Comparison of ENCODE assay signal across 8 mouse cellular contexts in the genomic region with DNA sequence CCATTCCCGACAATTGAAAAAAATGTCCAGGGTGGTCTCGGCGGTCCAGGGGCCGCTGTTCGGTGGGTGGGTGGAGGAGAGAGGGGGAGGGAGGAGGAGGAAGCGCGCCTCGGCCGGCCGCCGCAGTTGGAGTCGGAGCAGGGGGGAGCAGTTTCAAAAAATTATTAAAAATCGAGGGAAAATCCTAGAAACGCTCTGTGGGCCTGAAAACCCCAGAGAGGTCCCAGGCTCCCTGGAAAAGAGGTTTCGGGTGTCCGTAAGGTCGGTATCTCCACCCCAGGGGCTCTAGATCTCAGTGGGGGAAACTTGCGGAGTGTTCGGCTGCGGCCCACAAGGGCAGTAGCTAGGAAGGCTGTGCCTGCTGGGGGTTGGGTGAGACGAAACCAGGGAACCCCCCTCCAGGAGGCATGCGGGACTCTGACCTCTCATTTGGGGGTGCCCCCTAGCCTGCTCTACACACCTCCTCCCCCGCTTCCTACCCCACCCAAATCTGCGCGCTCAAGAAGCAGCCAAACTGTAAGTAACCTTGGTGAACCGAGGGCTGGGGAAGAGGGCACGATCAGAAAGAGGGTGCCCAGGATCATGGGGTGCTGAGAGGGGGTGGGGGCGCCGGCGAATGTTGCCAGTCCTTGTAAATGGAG. TPM values are rescaled to one million over a fixed set of nuclear protein-coding genes. Genes with fewer than 3 reads are reported as not detected.
DNase-seq lines count a peak whose midpoint lies in the region; ATAC-seq and TF ChIP-seq lines count a peak whose summit lies in the region.

No protein-coding gene starts in this region.

- under 1% methylated on average over 30 of the region's 30 CpGs for WGBS in heart, adult 2 months
- WGBS in kidney, embryonic 14.5 days, result under 1% methylated on average over 30 of the region's 30 CpGs

- ATAC-seq in megakaryocyte, adult 5-6 weeks (ENCODE audit: poor library complexity, severe bottlenecking), result no peak
- ATAC-seq in kidney, embryonic 14.5 days (ENCODE audit: low FRiP score, low TSS enrichment), result no peak
- 0 out of 2 replicates have a peak, but pooled peaks have one; percentile 1 for ATAC-seq in megakaryocyte-erythroid progenitor cell, adult 5-6 weeks (replicated peaks; ENCODE audit: low FRiP score, low TSS enrichment, poor library complexity, severe bottlenecking)

- intact Hi-C loops in heart, adult 2 months (cut with DNase I), result loop anchor here (2.0 kb wide), 1 partner anchor 297 kb away; a partner anchor contains a TSS

- H3K9ac ChIP-seq in heart, adult 2 months (ENCODE audit: low read depth, low read length), result peak overlapping the region; percentile 88
- peak overlapping the region; percentile 86 for H3K9ac ChIP-seq in kidney, embryonic 14.5 days (ENCODE audit: low read depth, low read length)

- DNase-seq in adrenal gland, adult (ENCODE audit: inconsistent age in 2 of 2, low spot score in 1 of 2), result peak; percentile 73 to 91
- peak; percentile 63 to 72 for DNase-seq in heart, adult 2 months
- DNase-seq in thymus, postnatal 0 days (ENCODE audit: low spot score), result peak; percentile 43
- no peak for DNase-seq in urinary bladder, postnatal 14 days (ENCODE audit: low spot score)

- H3K79me2 ChIP-seq in heart, adult 2 months (replicated peaks; ENCODE audit: control insufficient read depth, insufficient read depth, low read length), result no peaks in the 10 kb centered on the region

- H3K27ac ChIP-seq in heart, adult 2 months, result peak overlapping the region; percentile 95
- peak overlapping the region; percentile 71; the same call in 1 of the 2 replicates for H3K27ac ChIP-seq in kidney, embryonic 14.5 days (ENCODE audit: low read depth, low read length)

- H3K27me3 ChIP-seq in megakaryocyte, embryonic 14.5 days (replicated peaks), result peaks cover 3% of the 10 kb centered on the region
- H3K27me3 ChIP-seq in heart, adult 2 months (ENCODE audit: control insufficient read depth, insufficient read depth, low read length), result no peaks in the 10 kb centered on the region
- H3K27me3 ChIP-seq in kidney, embryonic 14.5 days (ENCODE audit: control insufficient read depth, insufficient read depth, low read length), result no peaks in the 10 kb centered on the region

- peak overlapping the region; percentile 94 for H3K4me3 ChIP-seq in megakaryocyte, embryonic 14.5 days (replicated peaks)
- H3K4me3 ChIP-seq in heart, adult 2 months, result peak overlapping the region; percentile 89
- peak overlapping the region; percentile 76 for H3K4me3 ChIP-seq in kidney, embryonic 14.5 days (ENCODE audit: low read length)

- no peak for TF ChIP-seq EP300 in heart, adult 2 months (IDR thresholded peaks at IDR 0.05; ENCODE audit: insufficient read depth, low read depth, low read length)

- no peaks in the 10 kb centered on the region for H3K9me3 ChIP-seq in megakaryocyte, embryonic 14.5 days
- no peaks in the 10 kb centered on the region for H3K9me3 ChIP-seq in kidney, embryonic 14.5 days (ENCODE audit: control insufficient read depth, low read length)

- 0 out of 2 replicates have a peak, but pooled peaks have one; percentile 1 for TF ChIP-seq CTCF in heart, adult 2 months (IDR thresholded peaks at IDR 0.05)

- H3K4me1 ChIP-seq in megakaryocyte, embryonic 14.5 days, result peaks cover 86% of the 10 kb centered on the region
- no peaks in the 10 kb centered on the region for H3K4me1 ChIP-seq in heart, adult 2 months (ENCODE audit: control insufficient read depth, insufficient read depth, low read length)
- H3K4me1 ChIP-seq in kidney, embryonic 14.5 days (ENCODE audit: control insufficient read depth, insufficient read depth, low read length), result peaks cover 27% of the 10 kb centered on the region

- TF ChIP-seq POLR2A in heart, adult 2 months (IDR thresholded peaks at IDR 0.05; ENCODE audit: insufficient read depth, low read depth, low read length), result no peak

- H3K4me2 ChIP-seq in kidney, embryonic 14.5 days (replicated peaks; ENCODE audit: low read depth, low read length), result peak overlapping the region; percentile 79

- peaks cover 41% of the 10 kb centered on the region for H3K36me3 ChIP-seq in megakaryocyte, embryonic 14.5 days (replicated peaks; ENCODE audit: low read length)
- H3K36me3 ChIP-seq in heart, adult 2 months (ENCODE audit: control insufficient read depth, insufficient read depth, low read length), result no peaks in the 10 kb centered on the region
- H3K36me3 ChIP-seq in kidney, embryonic 14.5 days (ENCODE audit: control insufficient read depth, insufficient read depth, low read length), result peaks cover 27% of the 10 kb centered on the region

RNA-seq across cellular contexts. Expression of a gene that starts 2.6 kb away (rescaled TPM):
- 143 and 319 TPM in 2 replicates for polyA plus RNA-seq in megakaryocyte, embryonic 14.5 days (2012; ENCODE audit: insufficient read depth, low replicate concordance)
- 7.9 and 19.1 TPM in 2 replicates for total RNA-seq in megakaryocyte, adult 5-6 weeks (2015)
- total RNA-seq in megakaryocyte, adult 5-6 weeks (2017), result 3.6 and 5.4 TPM in 2 replicates
- 100 to 1,000 TPM; 132 to 139 TPM for total RNA-seq in heart, adult 2 months (2021)
- 46.2 and 53.4 TPM in 2 replicates for polyA plus RNA-seq in heart, adult 2 months (2012; rRNA removed)
- polyA plus RNA-seq in kidney, embryonic 14.5 days (2014; fragmentation: Nextera tagmentation; extraction: Ambion mirVana), result 793 and 904 TPM in 2 replicates
- total RNA-seq in megakaryocyte-erythroid progenitor cell, adult 5-6 weeks (2014; fragmentation: Nextera tagmentation), result 73.8 and 98.1 TPM in 2 replicates
- total RNA-seq in megakaryocyte-erythroid progenitor cell, adult 5-6 weeks (2017), result 37.0 and 40.1 TPM in 2 replicates
- polyA plus RNA-seq in thymus, postnatal 0 days (2015; fragmentation: Nextera tagmentation; extraction: Ambion mirVana), result 279 and 280 TPM in 2 replicates

RNA-seq across cellular contexts. Expression of a gene that starts 40.1 kb away (rescaled TPM):
- polyA plus RNA-seq in megakaryocyte, embryonic 14.5 days (2012; ENCODE audit: insufficient read depth, low replicate concordance), result 0.50 TPM in 1 of 2 replicates, not detected in the other
- 4.0 and 4.7 TPM in 2 replicates for total RNA-seq in megakaryocyte, adult 5-6 weeks (2015)
- total RNA-seq in megakaryocyte, adult 5-6 weeks (2017), result 4.7 and 5.0 TPM in 2 replicates
- 10 to 100 TPM; 50.0 to 59.7 TPM for total RNA-seq in heart, adult 2 months (2021)
- 18.0 and 29.0 TPM in 2 replicates for polyA plus RNA-seq in heart, adult 2 months (2012; rRNA removed)
- 1.2 and 2.6 TPM in 2 replicates for polyA plus RNA-seq in kidney, embryonic 14.5 days (2014; fragmentation: Nextera tagmentation; extraction: Ambion mirVana)
- total RNA-seq in megakaryocyte-erythroid progenitor cell, adult 5-6 weeks (2014; fragmentation: Nextera tagmentation), result 0.47 TPM in 1 of 2 replicates, not detected in the other
- total RNA-seq in megakaryocyte-erythroid progenitor cell, adult 5-6 weeks (2017), result 0.30 and 3.1 TPM in 2 replicates
- polyA plus RNA-seq in thymus, postnatal 0 days (2015; fragmentation: Nextera tagmentation; extraction: Ambion mirVana), result 3.0 and 3.2 TPM in 2 replicates
